Comparison of ENCODE assay signal across 8 mouse cellular contexts in the genomic region with DNA sequence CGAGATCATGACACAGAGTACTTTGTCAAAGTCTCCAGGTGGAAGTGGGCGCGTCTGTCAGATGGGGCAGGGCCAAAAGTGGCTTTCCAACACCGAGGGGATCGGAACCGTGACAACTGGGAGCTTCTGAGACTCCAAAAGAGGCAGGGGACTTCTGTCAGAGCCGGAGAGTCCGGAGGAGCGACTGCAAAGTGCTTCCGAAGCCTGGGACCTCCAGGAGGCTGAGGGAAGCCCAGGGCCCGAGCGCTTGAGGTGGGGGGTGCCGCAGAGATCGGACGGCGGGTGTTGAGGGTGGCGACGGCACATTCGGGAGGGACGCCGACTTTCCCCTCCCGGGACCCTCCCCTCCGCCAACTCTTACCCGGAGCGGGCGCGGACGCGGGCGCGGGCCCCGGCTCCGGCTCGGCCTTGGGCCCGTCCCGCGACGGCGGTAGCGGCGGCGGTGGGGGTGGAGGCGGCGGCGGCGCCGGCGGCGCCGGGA. TPM values are rescaled to one million over a fixed set of nuclear protein-coding genes. Genes with fewer than 3 reads are reported as not detected.
A peak's percentile ranks its signal among the peaks of the same experiment; 100 is the strongest.
DNase-seq lines count a peak whose midpoint lies in the region; ATAC-seq and TF ChIP-seq lines count a peak whose summit lies in the region.

No protein-coding gene starts in this region.

- no peak for TF ChIP-seq POLR2A in bone marrow macrophage, adult 2 months (IDR thresholded peaks at IDR 0.05; ENCODE audit: borderline replicate concordance, low read depth, low read length)

- peak overlapping the region; percentile 95 for H3K4me3 ChIP-seq in megakaryocyte, embryonic 14.5 days (replicated peaks)
- H3K4me3 ChIP-seq in bone marrow macrophage, adult 2 months (ENCODE audit: insufficient read depth, low read length) = peak overlapping the region; percentile 73
- peak overlapping the region; percentile 97 for H3K4me3 ChIP-seq in heart, embryonic 16.5 days (ENCODE audit: low read length)
- peak overlapping the region; percentile 97 for H3K4me3 ChIP-seq in liver, embryonic 13.5 days (replicated peaks)

- ATAC-seq in megakaryocyte, adult 5-6 weeks (ENCODE audit: poor library complexity, severe bottlenecking) = no peak
- ATAC-seq in heart, embryonic 16.5 days (replicated peaks; ENCODE audit: extremely low read depth, insufficient read depth, low FRiP score) = peak; percentile 33
- peak; percentile 37 for ATAC-seq in liver, embryonic 13.5 days (ENCODE audit: low read depth)

- H3K9me3 ChIP-seq in megakaryocyte, embryonic 14.5 days = no peaks in the 10 kb centered on the region
- H3K9me3 ChIP-seq in heart, embryonic 16.5 days (replicated peaks; ENCODE audit: control insufficient read depth, low read length) = no peaks in the 10 kb centered on the region
- H3K9me3 ChIP-seq in liver, embryonic 13.5 days (replicated peaks) = no peaks in the 10 kb centered on the region

- peak overlapping the region; percentile 96 for H3K9ac ChIP-seq in heart, embryonic 16.5 days (ENCODE audit: low read length)
- peak overlapping the region; percentile 94 for H3K9ac ChIP-seq in liver, embryonic 13.5 days

- H3K27ac ChIP-seq in bone marrow macrophage, adult 2 months (ENCODE audit: insufficient read depth, low read depth, low read length) = peak overlapping the region; percentile 26; the same call in 1 of the 2 replicates
- peak overlapping the region; percentile 77 for H3K27ac ChIP-seq in heart, embryonic 16.5 days (ENCODE audit: low read length)
- peak overlapping the region; percentile 76 for H3K27ac ChIP-seq in liver, embryonic 13.5 days

- peaks cover 39% of the 10 kb centered on the region for H3K4me1 ChIP-seq in megakaryocyte, embryonic 14.5 days
- H3K4me1 ChIP-seq in bone marrow macrophage, adult 2 months (ENCODE audit: control insufficient read depth, insufficient read depth, low read length) = peaks cover 19% of the 10 kb centered on the region
- H3K4me1 ChIP-seq in heart, embryonic 16.5 days (ENCODE audit: control insufficient read depth, insufficient read depth, low read length) = peaks cover 14% of the 10 kb centered on the region
- peaks cover 69% of the 10 kb centered on the region for H3K4me1 ChIP-seq in liver, embryonic 13.5 days (replicated peaks)

- no peak for DNase-seq in liver, embryonic 13.5 days
- peak; percentile 66 for DNase-seq in testis, postnatal 10 days (ENCODE audit: low spot score)
- DNase-seq in T-cell, adult 2 months (ENCODE audit: low spot score) = no peak
- DNase-seq in layer of hippocampus, adult 9-10 months (ENCODE audit: low spot score) = no peak

- peak overlapping the region; percentile 91 for H3K4me2 ChIP-seq in heart, embryonic 16.5 days (ENCODE audit: low read depth, low read length)
- peak overlapping the region; percentile 90 for H3K4me2 ChIP-seq in liver, embryonic 13.5 days

- no peaks in the 10 kb centered on the region for H3K27me3 ChIP-seq in megakaryocyte, embryonic 14.5 days (replicated peaks)
- no peaks in the 10 kb centered on the region for H3K27me3 ChIP-seq in heart, embryonic 16.5 days (ENCODE audit: control insufficient read depth, insufficient read depth, low read length)
- H3K27me3 ChIP-seq in liver, embryonic 13.5 days = no peaks in the 10 kb centered on the region

- 1% methylated on average over 34 of the region's 50 CpGs for WGBS in heart, embryonic 16.5 days
- under 1% methylated on average over 24 of the region's 50 CpGs for WGBS in liver, embryonic 13.5 days (ENCODE audit: insufficient replicate concordance)

- peaks cover 56% of the 10 kb centered on the region for H3K36me3 ChIP-seq in megakaryocyte, embryonic 14.5 days (replicated peaks; ENCODE audit: low read length)
- peaks cover 23% of the 10 kb centered on the region for H3K36me3 ChIP-seq in heart, embryonic 16.5 days (ENCODE audit: control insufficient read depth, insufficient read depth)
- peaks cover 47% of the 10 kb centered on the region for H3K36me3 ChIP-seq in liver, embryonic 13.5 days

- TF ChIP-seq CTCF in bone marrow macrophage, adult 2 months (IDR thresholded peaks at IDR 0.05; ENCODE audit: low read depth, low read length) = no peak

RNA-seq across cellular contexts. Expression of a gene that starts 13.5 kb away (rescaled TPM):
- polyA plus RNA-seq in megakaryocyte, embryonic 14.5 days (2012; ENCODE audit: insufficient read depth, low replicate concordance) = 93.3 and 157 TPM in 2 replicates
- total RNA-seq in megakaryocyte, adult 5-6 weeks (2015) = 48.3 and 51.1 TPM in 2 replicates
- 66.4 and 69.6 TPM in 2 replicates for total RNA-seq in megakaryocyte, adult 5-6 weeks (2017)
- 87.0 and 116 TPM in 2 replicates for polyA plus RNA-seq in bone marrow macrophage, adult 2 months (2012; ENCODE audit: insufficient read depth, insufficient read length, missing spikeins)
- 99.2 and 107 TPM in 2 replicates for polyA plus RNA-seq in heart, embryonic 16.5 days (2015; fragmentation: Nextera tagmentation; extraction: Ambion mirVana)
- polyA plus RNA-seq in liver, embryonic 13.5 days (2015; fragmentation: Nextera tagmentation; extraction: Ambion mirVana) = 35.4 and 36.9 TPM in 2 replicates

RNA-seq across cellular contexts. Expression of a gene that starts 25.4 kb away (rescaled TPM):
- 32.7 and 47.1 TPM in 2 replicates for polyA plus RNA-seq in megakaryocyte, embryonic 14.5 days (2012; ENCODE audit: insufficient read depth, low replicate concordance)
- total RNA-seq in megakaryocyte, adult 5-6 weeks (2015) = 17.2 and 23.0 TPM in 2 replicates
- 4.9 and 5.9 TPM in 2 replicates for total RNA-seq in megakaryocyte, adult 5-6 weeks (2017)
- 19.3 and 24.2 TPM in 2 replicates for polyA plus RNA-seq in bone marrow macrophage, adult 2 months (2012; ENCODE audit: insufficient read depth, insufficient read length, missing spikeins)
- 10.5 and 11.1 TPM in 2 replicates for polyA plus RNA-seq in heart, embryonic 16.5 days (2015; fragmentation: Nextera tagmentation; extraction: Ambion mirVana)
- polyA plus RNA-seq in liver, embryonic 13.5 days (2015; fragmentation: Nextera tagmentation; extraction: Ambion mirVana) = 5.8 and 6.8 TPM in 2 replicates

RNA-seq across cellular contexts. Expression of a gene that starts 39.5 kb away (rescaled TPM):
- 26.2 and 250 TPM in 2 replicates for polyA plus RNA-seq in megakaryocyte, embryonic 14.5 days (2012; ENCODE audit: insufficient read depth, low replicate concordance)
- 52.9 and 54.4 TPM in 2 replicates for total RNA-seq in megakaryocyte, adult 5-6 weeks (2015)
- total RNA-seq in megakaryocyte, adult 5-6 weeks (2017) = 19.5 and 25.7 TPM in 2 replicates
- 26.6 and 31.3 TPM in 2 replicates for polyA plus RNA-seq in bone marrow macrophage, adult 2 months (2012; ENCODE audit: insufficient read depth, insufficient read length, missing spikeins)
- polyA plus RNA-seq in heart, embryonic 16.5 days (2015; fragmentation: Nextera tagmentation; extraction: Ambion mirVana) = 5.8 and 13.9 TPM in 2 replicates
- polyA plus RNA-seq in liver, embryonic 13.5 days (2015; fragmentation: Nextera tagmentation; extraction: Ambion mirVana) = 3.5 and 3.6 TPM in 2 replicates

RNA-seq across cellular contexts. Expression of a gene that starts 42.8 kb away (rescaled TPM):
- 67.7 and 79.9 TPM in 2 replicates for polyA plus RNA-seq in megakaryocyte, embryonic 14.5 days (2012; ENCODE audit: insufficient read depth, low replicate concordance)
- total RNA-seq in megakaryocyte, adult 5-6 weeks (2015) = 43.5 and 49.8 TPM in 2 replicates
- total RNA-seq in megakaryocyte, adult 5-6 weeks (2017) = 91.5 and 103 TPM in 2 replicates
- polyA plus RNA-seq in bone marrow macrophage, adult 2 months (2012; ENCODE audit: insufficient read depth, insufficient read length, missing spikeins) = 77.4 and 90.0 TPM in 2 replicates
- 75.8 and 81.4 TPM in 2 replicates for polyA plus RNA-seq in heart, embryonic 16.5 days (2015; fragmentation: Nextera tagmentation; extraction: Ambion mirVana)
- polyA plus RNA-seq in liver, embryonic 13.5 days (2015; fragmentation: Nextera tagmentation; extraction: Ambion mirVana) = 40.5 and 47.9 TPM in 2 replicates

Comparison
In these comparisons a context has a peak if more than half of its experiments do, and no peak if none do; other contexts are left out.
1. H3K27ac ChIP-seq: peak in every context shown above with its lines; median percentile 77 in heart, embryonic 16.5 days; 76 in liver, embryonic 13.5 days; 26 in bone marrow macrophage, adult 2 months.